ENCODE assay signal across 15 mouse cellular contexts in the genomic region with DNA sequence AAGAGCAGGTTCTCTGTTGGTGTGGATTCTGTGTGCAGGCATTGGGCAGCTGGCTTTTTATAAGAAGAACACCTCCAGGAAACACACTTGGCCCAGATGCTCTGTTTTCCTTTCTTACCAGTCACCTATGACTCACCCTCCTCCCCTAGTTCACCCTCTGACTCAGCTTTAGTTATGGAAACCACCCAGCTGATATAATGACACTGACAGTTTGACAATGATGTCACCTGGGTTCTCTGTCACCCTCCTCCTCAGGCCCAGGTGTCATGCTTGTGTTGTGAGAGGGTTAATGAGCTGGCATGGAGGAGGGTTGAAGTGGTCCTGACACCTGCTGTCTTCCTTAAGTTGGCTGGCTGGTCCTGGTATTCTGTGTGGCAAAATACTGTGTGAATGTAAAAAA. TPM values are rescaled to one million over a fixed set of nuclear protein-coding genes. Genes with fewer than 3 reads are reported as not detected.
DNase-seq lines count a peak whose midpoint lies in the region; ATAC-seq and TF ChIP-seq lines count a peak whose summit lies in the region.
"Had no signal": no experiment of that assay in that cellular context is flagged by ENCODE, and none has a peak within 500 bp of the region (broad histone marks: within the 10 kb centered on the region; RNA-seq: fewer than 3 reads in every experiment).

A gene (minus strand): TSS at position 33 of the 400 bp plus-strand sequence.

- H3K4me1 ChIP-seq in kidney, postnatal 0 days (replicated peaks; ENCODE audit: insufficient read depth, low read length), result no peaks in the 10 kb centered on the region
- no peaks in the 10 kb centered on the region for H3K4me1 ChIP-seq in midbrain, embryonic 13.5 days (replicated peaks)
- H3K4me1 ChIP-seq: limb, embryonic 12.5 days had no signal

- H3K36me3 ChIP-seq in kidney, postnatal 0 days (ENCODE audit: insufficient read depth, low read length), result no peaks in the 10 kb centered on the region
- no peaks in the 10 kb centered on the region for H3K36me3 ChIP-seq in midbrain, embryonic 13.5 days
- H3K36me3 ChIP-seq: limb, embryonic 12.5 days had no signal

- no peak for TF ChIP-seq CTCF in kidney, postnatal 0 days (IDR thresholded peaks at IDR 0.05; ENCODE audit: low read depth)

- H3K27me3 ChIP-seq in kidney, postnatal 0 days (ENCODE audit: insufficient read depth, low read length), result no peaks in the 10 kb centered on the region
- no peaks in the 10 kb centered on the region for H3K27me3 ChIP-seq in midbrain, embryonic 13.5 days
- H3K27me3 ChIP-seq: limb, embryonic 12.5 days had no signal

- H3K4me2 ChIP-seq in kidney, postnatal 0 days (ENCODE audit: low read length), result no peak within 1 kb of the TSS
- no peak within 1 kb of the TSS for H3K4me2 ChIP-seq in midbrain, embryonic 13.5 days (replicated peaks)
- H3K4me2 ChIP-seq: limb, embryonic 12.5 days; lung, embryonic 14.5 days had no signal

- no peak for ATAC-seq in kidney, postnatal 0 days (replicated peaks; ENCODE audit: low FRiP score, low read depth)
- no peak for ATAC-seq in midbrain, embryonic 13.5 days

- no peak for DNase-seq in kidney, postnatal 0 days (ENCODE audit: low spot score)
- no peak for DNase-seq in kidney, postnatal 10 days
- peak; percentile 82 for DNase-seq in 3T3-L1 (ENCODE audit: low read depth, low spot score)
- peak; percentile 20 for DNase-seq in adipocyte (ENCODE audit: low spot score)
- peak; percentile 44 for DNase-seq in large intestine, adult 2 months (ENCODE audit: low read depth, low spot score)
- no peak for DNase-seq in retina, postnatal 1 day
- DNase-seq: heart, adult 18-20 months; heart, postnatal 4 days; kidney, adult 11 months; layer of hippocampus, postnatal 36 days; midbrain, embryonic 14.5 days had no signal

- H3K27ac ChIP-seq in kidney, postnatal 0 days, result no peak within 1 kb of the TSS
- no peak within 1 kb of the TSS for H3K27ac ChIP-seq in midbrain, embryonic 13.5 days
- H3K27ac ChIP-seq: limb, embryonic 12.5 days had no signal

- no peak within 1 kb of the TSS for H3K4me3 ChIP-seq in kidney, postnatal 0 days (replicated peaks; ENCODE audit: low read depth, low read length)
- no peak within 1 kb of the TSS for H3K4me3 ChIP-seq in midbrain, embryonic 13.5 days (replicated peaks)
- H3K4me3 ChIP-seq: limb, embryonic 12.5 days had no signal

- no peaks in the 10 kb centered on the region for H3K9me3 ChIP-seq in kidney, postnatal 0 days (replicated peaks; ENCODE audit: low read length)
- H3K9me3 ChIP-seq in midbrain, embryonic 13.5 days, result no peaks in the 10 kb centered on the region
- H3K9me3 ChIP-seq: limb, embryonic 12.5 days had no signal

- H3K9ac ChIP-seq in kidney, postnatal 0 days (ENCODE audit: low read depth, low read length), result no peak within 1 kb of the TSS
- no peak within 1 kb of the TSS for H3K9ac ChIP-seq in midbrain, embryonic 13.5 days (replicated peaks)
- H3K9ac ChIP-seq: limb, embryonic 12.5 days; lung, embryonic 14.5 days had no signal

RNA-seq across cellular contexts. Expression of the gene that starts here (rescaled TPM):
- polyA plus RNA-seq in kidney, postnatal 0 days (2015; fragmentation: Nextera tagmentation; extraction: Ambion mirVana), result 96.3 and 137 TPM in 2 replicates
- 8.5 and 16.7 TPM in 2 replicates for polyA plus RNA-seq in large intestine, adult 2 months (2012; rRNA removed)
- not detected in 2 replicates for polyA plus RNA-seq in midbrain, embryonic 13.5 days (2015; fragmentation: Nextera tagmentation; extraction: Ambion mirVana)
- polyA plus RNA-seq: limb, embryonic 12.5 days; lung, embryonic 14.5 days; midbrain, embryonic 14.5 days; neural tube, embryonic 14.5 days had no signal

Comparison
In these comparisons a context has a peak if more than half of its experiments do, and no peak if none do; other contexts are left out.
1. DNase-seq: peak in 3T3-L1 (single experiment), adipocyte (single experiment) and large intestine, adult 2 months (single experiment); none in kidney, postnatal 0 days (single experiment), kidney, postnatal 10 days (single experiment) and retina, postnatal 1 day (single experiment).